Mouse (Mus musculus): Measurements from ENCODE around the gene Ropn1l. TPM values are rescaled to one million over a fixed set of nuclear protein-coding genes. Genes with fewer than 3 reads are reported as not detected.

Ropn1l gene
- polyA plus RNA-seq, 1 experiment from 2014 or later = 4.7 TPM

DNA sequence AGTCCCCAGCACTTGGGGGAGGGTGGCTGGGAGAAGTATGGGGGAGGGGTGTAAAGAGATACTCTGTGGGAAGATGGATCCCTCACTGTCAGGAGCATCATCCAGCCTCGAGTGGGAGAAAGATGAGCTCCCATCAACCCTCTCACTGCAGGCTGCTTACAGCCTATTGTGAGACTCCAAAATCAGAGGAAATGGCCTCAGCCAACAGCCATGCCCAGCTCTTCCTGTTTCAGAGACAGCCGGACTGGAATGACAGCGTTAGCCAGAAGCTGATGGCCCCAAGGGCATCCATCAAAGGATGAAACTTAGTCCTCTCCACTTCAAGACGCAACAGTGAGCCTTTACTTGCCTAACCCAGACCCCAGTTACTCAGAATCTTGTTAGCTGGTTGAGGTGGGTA lies 38.4 kb downstream of the Ropn1l start:
- 57% methylated on average over 4 of the region's 4 CpGs for WGBS
- Histone ChIP-seq H3K36me3 (no peaks in the 10 kb centered on the region), H3K27me3 (ENCODE audit: low read depth, poor library complexity, severe bottlenecking) (0 out of 2 replicates have a peak, but pooled peaks cover 4% of the 10 kb centered on the region), H3K4me1 (peaks cover 15% of the 10 kb centered on the region), H3K4me3 (no peak overlapping the region), H3K27ac (no peak overlapping the region), H3K9me3 (replicated peaks) (no peaks in the 10 kb centered on the region)
- DNase-seq (ENCODE audit: low spot score) = no peak

GRCm38 (mm10) chr15:31414179-31414898 lies 39.2 kb downstream of the Ropn1l start:
- no peaks in the 10 kb centered on the region for H3K9me3 ChIP-seq (replicated peaks)
- no peak overlapping the region for H3K4me3 ChIP-seq
- 0 out of 2 replicates have a peak, but pooled peaks cover 4% of the 10 kb centered on the region for H3K27me3 ChIP-seq (ENCODE audit: low read depth, poor library complexity, severe bottlenecking)
- 65% methylated on average over 6 of the region's 6 CpGs for WGBS
- no peak overlapping the region for H3K27ac ChIP-seq
- peaks cover 19% of the 10 kb centered on the region for H3K4me1 ChIP-seq
- H3K36me3 ChIP-seq = no peaks in the 10 kb centered on the region
- no peak for DNase-seq (ENCODE audit: low spot score)

- WGBS = 88% methylated on average over 6 of the region's 6 CpGs
- no peak overlapping the region for H3K27ac ChIP-seq
- DNase-seq (ENCODE audit: low spot score) = no peak
- no peaks in the 10 kb centered on the region for H3K36me3 ChIP-seq
- H3K4me3 ChIP-seq = no peak overlapping the region
- H3K27me3 ChIP-seq (ENCODE audit: low read depth, poor library complexity, severe bottlenecking) = 0 out of 2 replicates have a peak, but pooled peaks cover 4% of the 10 kb centered on the region
- no peaks in the 10 kb centered on the region for H3K9me3 ChIP-seq (replicated peaks)
- H3K4me1 ChIP-seq = peaks cover 19% of the 10 kb centered on the region
Measured at GRCm38 (mm10) chr15:31413662-31414061, 39.9 kb downstream of the Ropn1l start.

GRCm38 (mm10) chr15:31412933-31413332 lies 40.6 kb downstream of the Ropn1l start:
- DNase-seq (ENCODE audit: low spot score) = no peak

GRCm38 (mm10) chr15:31412436-31412835 lies 41.1 kb downstream of the Ropn1l start:
- Histone ChIP-seq H3K27ac (no peak overlapping the region), H3K27me3 (ENCODE audit: low read depth, poor library complexity, severe bottlenecking) (no peaks in the 10 kb centered on the region), H3K9me3 (replicated peaks) (no peaks in the 10 kb centered on the region), H3K36me3 (no peaks in the 10 kb centered on the region), H3K4me3 (no peak overlapping the region), H3K4me1 (peaks cover 10% of the 10 kb centered on the region)
- WGBS = 86% methylated on average over 6 of the region's 6 CpGs
- DNase-seq (ENCODE audit: low spot score) = no peak

More at GRCm38 (mm10) chr15:31412933-31413332, 40.6 kb downstream of the Ropn1l start:
- Histone ChIP-seq H3K4me3 (no peak overlapping the region), H3K27me3 (ENCODE audit: low read depth, poor library complexity, severe bottlenecking) (0 out of 2 replicates have a peak, but pooled peaks cover under 1% of the 10 kb centered on the region), H3K9me3 (replicated peaks) (no peaks in the 10 kb centered on the region), H3K27ac (no peak overlapping the region), H3K36me3 (no peaks in the 10 kb centered on the region), H3K4me1 (peaks cover 12% of the 10 kb centered on the region)
- 41% methylated on average over 3 of the region's 3 CpGs for WGBS

DNA sequence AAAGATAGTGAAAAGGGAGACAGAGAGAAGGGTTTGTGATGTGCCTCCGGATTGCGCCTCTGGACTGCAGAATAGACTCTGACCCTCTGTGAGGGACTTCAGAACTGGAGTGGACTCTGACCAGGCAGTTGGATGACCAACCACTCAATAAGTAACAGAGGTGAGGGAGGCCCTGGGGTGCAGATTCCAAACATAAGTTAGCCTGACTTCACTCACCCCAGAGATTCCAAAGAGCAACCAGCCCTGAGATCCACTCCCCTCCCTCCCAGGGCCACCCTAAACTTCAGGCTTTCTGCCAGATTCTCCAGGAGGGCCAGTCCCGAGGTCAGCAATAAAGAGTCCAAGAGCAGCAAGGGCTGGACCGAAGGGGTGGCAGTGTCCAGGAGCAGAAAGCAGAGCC lies 46.0 kb downstream of the Ropn1l start:
- Histone ChIP-seq H3K4me1 (peaks cover 4% of the 10 kb centered on the region; the same call in 1 of the 2 replicates), H3K4me3 (no peak overlapping the region), H3K27ac (no peak overlapping the region), H3K27me3 (ENCODE audit: low read depth, poor library complexity, severe bottlenecking) (no peaks in the 10 kb centered on the region), H3K36me3 (no peaks in the 10 kb centered on the region), H3K9me3 (replicated peaks) (no peaks in the 10 kb centered on the region)
- 83% methylated on average over 4 of the region's 4 CpGs for WGBS
- DNase-seq (ENCODE audit: low spot score) = no peak

- Histone ChIP-seq H3K36me3 (no peaks in the 10 kb centered on the region), H3K4me3 (no peak overlapping the region), H3K4me1 (peaks cover 4% of the 10 kb centered on the region; the same call in 1 of the 2 replicates), H3K9me3 (replicated peaks) (no peaks in the 10 kb centered on the region), H3K27ac (no peak overlapping the region), H3K27me3 (ENCODE audit: low read depth, poor library complexity, severe bottlenecking) (no peaks in the 10 kb centered on the region)
- no peak for DNase-seq (ENCODE audit: low spot score)
- WGBS = 90% methylated on average over 5 of the region's 5 CpGs
Measured at GRCm38 (mm10) chr15:31406881-31407280, 46.7 kb downstream of the Ropn1l start.

DNA sequence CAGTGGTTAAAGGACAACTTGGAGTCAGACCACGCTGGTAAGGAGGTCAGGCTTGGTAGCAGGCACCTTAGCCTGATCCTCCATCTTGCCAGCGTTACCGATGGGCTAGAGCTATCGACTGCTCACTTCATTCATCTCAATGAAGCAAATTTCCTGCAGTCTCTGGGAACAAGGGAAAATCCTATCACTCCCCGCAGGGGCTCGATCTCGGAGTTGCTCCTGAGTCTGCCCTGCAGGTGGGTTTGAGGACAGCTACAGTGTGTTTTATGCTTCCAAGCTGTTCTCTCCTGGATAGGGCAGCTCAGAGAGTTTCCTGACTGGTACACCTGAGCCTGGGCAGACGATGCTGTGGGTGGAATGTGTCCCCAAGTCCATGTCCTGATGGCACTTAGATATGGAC lies 49.2 kb downstream of the Ropn1l start:
- no peaks in the 10 kb centered on the region for H3K27me3 ChIP-seq (ENCODE audit: low read depth, poor library complexity, severe bottlenecking)
- no peaks in the 10 kb centered on the region for H3K36me3 ChIP-seq
- WGBS = 83% methylated on average over 8 of the region's 8 CpGs
- no peak overlapping the region for H3K4me3 ChIP-seq
- no peaks in the 10 kb centered on the region for H3K4me1 ChIP-seq
- no peak overlapping the region for H3K27ac ChIP-seq
- no peaks in the 10 kb centered on the region for H3K9me3 ChIP-seq (replicated peaks)
- DNase-seq (ENCODE audit: low spot score) = no peak

GRCm38 (mm10) chr15:31402200-31402892 lies 51.2 kb downstream of the Ropn1l start:
- H3K4me1 ChIP-seq = no peaks in the 10 kb centered on the region
- H3K27ac ChIP-seq = no peak overlapping the region
- no peaks in the 10 kb centered on the region for H3K27me3 ChIP-seq (ENCODE audit: low read depth, poor library complexity, severe bottlenecking)
- no peaks in the 10 kb centered on the region for H3K9me3 ChIP-seq (replicated peaks)
- 87% methylated on average over 12 of the region's 12 CpGs for WGBS
- H3K36me3 ChIP-seq = no peaks in the 10 kb centered on the region
- DNase-seq (ENCODE audit: low spot score) = no peak
- no peak overlapping the region for H3K4me3 ChIP-seq

DNA sequence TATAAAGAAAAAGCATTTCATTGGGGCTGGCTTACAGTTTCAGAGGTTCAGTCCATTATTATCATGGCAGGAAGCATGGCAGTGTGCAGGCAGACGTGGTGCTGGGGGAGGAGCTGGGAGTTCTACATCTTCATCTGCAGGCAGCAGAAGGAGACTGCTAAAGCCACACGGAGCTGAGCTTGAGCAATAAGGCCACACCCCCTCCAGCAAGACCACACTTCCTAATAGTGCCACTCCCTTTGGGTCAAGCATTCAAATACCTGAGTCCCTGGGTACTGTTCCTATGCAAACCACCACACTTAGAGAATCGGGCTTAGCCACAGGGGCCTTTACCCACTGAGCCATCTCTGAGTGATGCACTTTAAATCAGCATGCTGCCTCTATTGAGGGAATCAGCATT lies 52.6 kb downstream of the Ropn1l start:
- H3K4me1 ChIP-seq = no peaks in the 10 kb centered on the region
- no peaks in the 10 kb centered on the region for H3K36me3 ChIP-seq
- H3K9me3 ChIP-seq (replicated peaks) = no peaks in the 10 kb centered on the region
- no peak overlapping the region for H3K27ac ChIP-seq
- no peak for DNase-seq (ENCODE audit: low spot score)
- WGBS = 33% methylated on average over 3 of the region's 3 CpGs
- no peaks in the 10 kb centered on the region for H3K27me3 ChIP-seq (ENCODE audit: low read depth, poor library complexity, severe bottlenecking)
- no peak overlapping the region for H3K4me3 ChIP-seq

DNA sequence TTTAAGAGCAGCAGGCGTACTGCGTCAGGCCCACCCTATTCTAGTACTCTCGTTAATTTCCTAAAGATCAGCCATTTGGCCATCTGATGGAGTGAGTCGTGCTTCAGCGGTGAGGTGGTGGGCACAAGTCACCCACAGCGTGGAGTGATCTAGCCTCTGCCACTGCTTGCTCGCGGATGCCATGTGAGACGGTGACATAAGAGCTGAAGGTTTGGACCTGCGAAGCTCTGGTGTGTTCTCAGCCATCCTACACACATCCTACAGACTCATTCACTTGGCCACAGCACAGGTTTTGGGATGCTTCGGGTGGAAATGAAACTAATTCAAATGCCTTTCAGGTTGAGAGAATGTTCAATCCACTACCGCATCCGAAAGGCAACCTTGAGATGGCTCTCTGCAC lies 54.8 kb downstream of the Ropn1l start:
- Histone ChIP-seq H3K4me3 (no peak overlapping the region), H3K9me3 (replicated peaks) (no peaks in the 10 kb centered on the region), H3K27me3 (ENCODE audit: low read depth, poor library complexity, severe bottlenecking) (no peaks in the 10 kb centered on the region), H3K36me3 (no peaks in the 10 kb centered on the region), H3K4me1 (no peaks in the 10 kb centered on the region), H3K27ac (no peak overlapping the region)
- no peak for DNase-seq (ENCODE audit: low spot score)
- WGBS = 93% methylated on average over 13 of the region's 13 CpGs

GRCm38 (mm10) chr15:31397379-31397778 lies 56.2 kb downstream of the Ropn1l start:
- 76% methylated on average over 3 of the region's 3 CpGs for WGBS
- DNase-seq (ENCODE audit: low spot score) = no peak
- H3K27me3 ChIP-seq (ENCODE audit: low read depth, poor library complexity, severe bottlenecking) = no peaks in the 10 kb centered on the region
- H3K27ac ChIP-seq = no peak overlapping the region
- no peaks in the 10 kb centered on the region for H3K4me1 ChIP-seq
- H3K4me3 ChIP-seq = no peak overlapping the region
- H3K9me3 ChIP-seq (replicated peaks) = no peaks in the 10 kb centered on the region
- no peaks in the 10 kb centered on the region for H3K36me3 ChIP-seq

DNA sequence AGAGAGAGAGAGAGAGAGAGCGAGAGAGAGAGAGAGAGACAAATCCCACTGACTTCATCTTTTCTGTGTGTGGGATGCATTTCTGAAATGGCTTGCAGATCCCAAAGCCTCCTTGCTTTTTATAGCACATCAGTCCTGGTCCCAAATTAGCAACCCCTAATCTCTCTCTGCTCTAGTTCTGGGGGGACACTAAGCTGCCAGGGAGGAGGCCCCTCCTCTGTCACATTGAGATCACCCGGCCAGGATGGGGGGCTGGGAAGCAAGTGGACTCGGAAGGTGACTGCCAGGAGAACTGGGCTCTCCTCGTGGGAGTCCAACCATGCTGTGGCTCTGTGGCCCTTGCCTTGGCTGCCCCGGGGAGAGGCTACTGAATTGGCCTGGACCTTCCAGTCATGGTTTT lies 56.8 kb downstream of the Ropn1l start:
- Histone ChIP-seq H3K36me3 (no peaks in the 10 kb centered on the region), H3K27ac (no peak overlapping the region), H3K9me3 (replicated peaks) (no peaks in the 10 kb centered on the region), H3K4me3 (no peak overlapping the region), H3K27me3 (ENCODE audit: low read depth, poor library complexity, severe bottlenecking) (no peaks in the 10 kb centered on the region), H3K4me1 (no peaks in the 10 kb centered on the region)
- no peak for DNase-seq (ENCODE audit: low spot score)
- 65% methylated on average over 5 of the region's 5 CpGs for WGBS
